Mouse (Mus musculus): ENCODE measurements at regions not wholly inside any gene's neighbourhood (a gene's known extent, or its start where the extent isn't known, plus 50 kb on each side); places are given as distances from the start of the nearest gene placed in this dataset.

DNA sequence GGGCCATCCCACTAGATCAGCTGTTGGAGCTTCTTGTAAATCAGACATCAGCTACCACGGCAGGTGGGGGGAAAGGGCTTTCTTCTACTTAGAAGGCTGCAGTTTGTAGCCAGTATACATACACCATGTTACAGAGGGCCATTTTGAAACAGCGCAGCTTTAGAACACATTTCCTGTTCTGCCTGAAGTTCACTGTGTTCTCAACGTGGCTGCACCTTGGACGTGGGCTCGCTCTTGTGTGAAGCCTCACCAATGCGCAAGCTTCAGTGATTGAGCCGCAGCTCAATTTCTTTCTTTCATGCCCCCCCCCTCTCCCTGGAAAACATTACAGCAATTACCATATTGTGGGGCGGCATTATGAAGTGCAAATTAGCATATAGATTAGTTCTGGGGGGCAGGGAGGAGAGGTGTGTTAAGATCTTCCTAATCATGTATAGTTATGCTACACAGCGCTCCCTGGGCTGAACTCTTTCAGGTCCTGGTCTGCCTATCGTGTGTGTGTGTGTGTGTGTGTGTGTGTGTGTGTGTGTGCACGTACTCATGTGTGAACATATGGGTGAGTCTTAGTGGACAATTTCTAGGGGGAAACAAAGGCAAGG is 97.9 kb upstream of the Eef1e1 start:
- no peak for TF ChIP-seq CTCF (IDR thresholded peaks at IDR 0.05; ENCODE audit: borderline replicate concordance, insufficient read depth, low read length)
- TF ChIP-seq POLR2A (IDR thresholded peaks at IDR 0.05; ENCODE audit: low read depth, low read length), result no peak
